Mouse (Mus musculus): Measurements from ENCODE around the gene Ranbp3l. TPM values are rescaled to one million over a fixed set of nuclear protein-coding genes. Genes with fewer than 3 reads are reported as not detected.

The Ranbp3l gene
- polyA plus RNA-seq (2014; fragmentation: Nextera tagmentation; extraction: Ambion mirVana) = 0.09 and 0.42 TPM in 2 replicates

- WGBS = 23% methylated on average over 18 of the region's 18 CpGs
- ATAC-seq (ENCODE audit: insufficient read depth) (peak; percentile 96), DNase-seq (peak; percentile 88)
- Histone ChIP-seq H3K4me1 (ENCODE audit: insufficient read depth) (0 out of 2 replicates have a peak, but pooled peaks cover 4% of the 10 kb centered on the region), H3K4me2 (peak within 1 kb of the TSS; percentile 63), H3K27me3 (ENCODE audit: insufficient read depth, low read length) (no peaks in the 10 kb centered on the region), H3K27ac (ENCODE audit: low read depth) (peak within 1 kb of the TSS; percentile 34), H3K9me3 (ENCODE audit: low read depth, low read length) (no peaks in the 10 kb centered on the region), H3K4me3 (ENCODE audit: low read depth, low read length) (peak within 1 kb of the TSS; percentile 27), H3K9ac (no peak within 1 kb of the TSS), H3K36me3 (ENCODE audit: insufficient read depth) (no peaks in the 10 kb centered on the region)
- TF ChIP-seq CTCF (IDR thresholded peaks at IDR 0.05; ENCODE audit: low read depth) = no peak
These were observed at the start of gene Ranbp3l for GRCm38 (mm10) chr15:8967573-8968228. Ranbp3l (plus strand) TSS chr15:8967949.

DNA sequence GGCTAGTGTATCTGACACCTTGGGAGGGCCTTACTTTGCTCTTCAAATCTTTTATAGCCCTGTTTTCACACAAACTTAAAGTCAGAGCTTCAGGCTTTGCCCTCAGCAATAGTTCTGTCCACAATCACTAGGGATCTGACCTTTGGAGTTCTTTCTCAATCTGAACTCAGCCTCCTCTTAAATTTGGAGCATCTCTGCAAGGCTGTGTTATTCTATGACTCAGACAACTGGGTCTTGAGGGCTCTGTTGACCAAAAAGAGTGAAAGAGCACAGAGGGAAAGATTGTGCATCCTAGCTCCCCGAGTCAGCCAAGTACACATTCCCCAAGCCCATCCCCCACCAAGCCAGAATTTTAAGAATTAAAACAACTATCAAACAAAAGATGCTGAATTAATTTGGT lies 37.7 kb upstream of the Ranbp3l start:
- H3K9me3 ChIP-seq (ENCODE audit: low read depth, low read length) = no peaks in the 10 kb centered on the region
- H3K4me3 ChIP-seq (ENCODE audit: low read depth, low read length) = no peak overlapping the region
- H3K4me2 ChIP-seq = no peak overlapping the region
- H3K27ac ChIP-seq (ENCODE audit: low read depth) = no peak overlapping the region
- no peak for DNase-seq
- ATAC-seq (ENCODE audit: insufficient read depth) = no peak
- H3K9ac ChIP-seq = no peak overlapping the region
- no peaks in the 10 kb centered on the region for H3K4me1 ChIP-seq (ENCODE audit: insufficient read depth)
- 74% methylated on average over 1 of the region's 1 CpGs for whole genome bisulfite sequencing
- no peaks in the 10 kb centered on the region for H3K36me3 ChIP-seq (ENCODE audit: insufficient read depth)
- no peak for TF ChIP-seq CTCF (IDR thresholded peaks at IDR 0.05; ENCODE audit: low read depth)
- H3K27me3 ChIP-seq (ENCODE audit: insufficient read depth, low read length) = no peaks in the 10 kb centered on the region

DNA sequence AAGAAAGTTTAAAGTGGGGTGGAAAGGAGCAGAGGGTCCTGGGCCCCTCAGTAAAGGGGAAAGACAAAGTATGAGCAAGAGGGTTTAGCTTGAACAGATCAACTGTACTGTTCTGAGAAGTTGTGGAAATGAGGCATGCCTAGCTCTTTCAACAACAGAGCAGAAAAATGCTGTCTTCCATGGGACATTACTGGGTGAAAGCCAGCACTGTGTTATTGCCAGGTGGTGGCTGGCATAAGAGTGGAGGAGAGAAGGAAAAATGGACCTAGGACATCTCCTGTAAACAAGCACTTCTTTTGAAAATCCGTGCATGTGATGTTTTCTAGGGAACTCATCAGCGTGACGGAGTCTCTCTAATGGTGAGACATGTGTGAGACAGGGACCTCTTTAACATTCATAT lies 30.8 kb upstream of the Ranbp3l start:
- Histone ChIP-seq H3K9me3 (ENCODE audit: low read depth, low read length) (no peaks in the 10 kb centered on the region), H3K27me3 (ENCODE audit: insufficient read depth, low read length) (no peaks in the 10 kb centered on the region), H3K36me3 (ENCODE audit: insufficient read depth) (no peaks in the 10 kb centered on the region), H3K4me3 (ENCODE audit: low read depth, low read length) (no peak overlapping the region), H3K4me1 (ENCODE audit: insufficient read depth) (no peaks in the 10 kb centered on the region), H3K9ac (no peak overlapping the region), H3K4me2 (no peak overlapping the region), H3K27ac (ENCODE audit: low read depth) (no peak overlapping the region)
- ATAC-seq (ENCODE audit: insufficient read depth) (no peak), DNase-seq (no peak)
- no peak for TF ChIP-seq CTCF (IDR thresholded peaks at IDR 0.05; ENCODE audit: low read depth)
- WGBS = 63% methylated on average over 3 of the region's 3 CpGs

GRCm38 (mm10) chr15:8940861-8941260 lies 26.9 kb upstream of the Ranbp3l start:
- no peak for TF ChIP-seq CTCF (IDR thresholded peaks at IDR 0.05; ENCODE audit: low read depth)
- DNase-seq = no peak

GRCm38 (mm10) chr15:8950856-8951255 lies 16.9 kb upstream of the Ranbp3l start:
- Histone ChIP-seq H3K9ac (no peak overlapping the region), H3K4me3 (ENCODE audit: low read depth, low read length) (no peak overlapping the region), H3K9me3 (ENCODE audit: low read depth, low read length) (no peaks in the 10 kb centered on the region), H3K27me3 (ENCODE audit: insufficient read depth, low read length) (no peaks in the 10 kb centered on the region), H3K4me2 (no peak overlapping the region), H3K27ac (ENCODE audit: low read depth) (no peak overlapping the region), H3K4me1 (ENCODE audit: insufficient read depth) (no peaks in the 10 kb centered on the region), H3K36me3 (ENCODE audit: insufficient read depth) (no peaks in the 10 kb centered on the region)
- no peak for ATAC-seq (ENCODE audit: insufficient read depth)
- no peak for TF ChIP-seq CTCF (IDR thresholded peaks at IDR 0.05; ENCODE audit: low read depth)
- no peak for DNase-seq
- WGBS = 69% methylated on average over 4 of the region's 4 CpGs

More at GRCm38 (mm10) chr15:8940861-8941260, 26.9 kb upstream of the Ranbp3l start:
- Histone ChIP-seq H3K4me1 (ENCODE audit: insufficient read depth) (no peaks in the 10 kb centered on the region), H3K27me3 (ENCODE audit: insufficient read depth, low read length) (no peaks in the 10 kb centered on the region), H3K36me3 (ENCODE audit: insufficient read depth) (no peaks in the 10 kb centered on the region), H3K4me2 (no peak overlapping the region), H3K4me3 (ENCODE audit: low read depth, low read length) (no peak overlapping the region), H3K27ac (ENCODE audit: low read depth) (no peak overlapping the region), H3K9me3 (ENCODE audit: low read depth, low read length) (no peaks in the 10 kb centered on the region), H3K9ac (no peak overlapping the region)
- 72% methylated on average over 5 of the region's 5 CpGs for WGBS
- ATAC-seq (ENCODE audit: insufficient read depth) = no peak

GRCm38 (mm10) chr15:8963323-8963722 lies 4.4 kb upstream of the Ranbp3l start:
- H3K4me2 ChIP-seq = no peak overlapping the region
- no peaks in the 10 kb centered on the region for H3K9me3 ChIP-seq (ENCODE audit: low read depth, low read length)
- peak; percentile 44 for TF ChIP-seq CTCF (IDR thresholded peaks at IDR 0.05; ENCODE audit: low read depth)
- 41% methylated on average over 2 of the region's 2 CpGs for WGBS
- no peaks in the 10 kb centered on the region for H3K36me3 ChIP-seq (ENCODE audit: insufficient read depth)
- DNase-seq = no peak
- no peak overlapping the region for H3K4me3 ChIP-seq (ENCODE audit: low read depth, low read length)
- no peak for ATAC-seq (ENCODE audit: insufficient read depth)
- no peak overlapping the region for H3K27ac ChIP-seq (ENCODE audit: low read depth)
- H3K9ac ChIP-seq = no peak overlapping the region
- H3K4me1 ChIP-seq (ENCODE audit: insufficient read depth) = 0 out of 2 replicates have a peak, but pooled peaks cover 2% of the 10 kb centered on the region
- H3K27me3 ChIP-seq (ENCODE audit: insufficient read depth, low read length) = no peaks in the 10 kb centered on the region

- WGBS = 34% methylated on average over 14 of the region's 14 CpGs
- H3K27me3 ChIP-seq (ENCODE audit: insufficient read depth, low read length) = no peaks in the 10 kb centered on the region
- no peak overlapping the region for H3K27ac ChIP-seq (ENCODE audit: low read depth)
- no peak for TF ChIP-seq CTCF (IDR thresholded peaks at IDR 0.05; ENCODE audit: low read depth)
- H3K4me3 ChIP-seq (ENCODE audit: low read depth, low read length) = peak overlapping the region; percentile 27
- H3K9ac ChIP-seq = no peak overlapping the region
- DNase-seq = peak; percentile 53
- H3K4me1 ChIP-seq (ENCODE audit: insufficient read depth) = 0 out of 2 replicates have a peak, but pooled peaks cover 4% of the 10 kb centered on the region
- H3K4me2 ChIP-seq = peak overlapping the region; percentile 63
- H3K36me3 ChIP-seq (ENCODE audit: insufficient read depth) = no peaks in the 10 kb centered on the region
- H3K9me3 ChIP-seq (ENCODE audit: low read depth, low read length) = no peaks in the 10 kb centered on the region
- ATAC-seq (ENCODE audit: insufficient read depth) = no peak
These were observed 463 bp downstream of the Ranbp3l start for GRCm38 (mm10) chr15:8968229-8968595.

Data from lung, embryonic 14.5 days (tissue).